Mouse (Mus musculus): ENCODE measurements around the gene Atf7ip. TPM values are rescaled to one million over a fixed set of nuclear protein-coding genes. Genes with fewer than 3 reads are reported as not detected.
"Not testable (repeated sequence)": the region's sequence is repeated elsewhere in the genome, so short reads cannot be mapped to it uniquely, and the experiment has no call there.

Atf7ip gene
- polyA plus RNA-seq (2014; fragmentation: Nextera tagmentation; extraction: Ambion mirVana): 43.4 and 46.8 TPM in 2 replicates

DNA sequence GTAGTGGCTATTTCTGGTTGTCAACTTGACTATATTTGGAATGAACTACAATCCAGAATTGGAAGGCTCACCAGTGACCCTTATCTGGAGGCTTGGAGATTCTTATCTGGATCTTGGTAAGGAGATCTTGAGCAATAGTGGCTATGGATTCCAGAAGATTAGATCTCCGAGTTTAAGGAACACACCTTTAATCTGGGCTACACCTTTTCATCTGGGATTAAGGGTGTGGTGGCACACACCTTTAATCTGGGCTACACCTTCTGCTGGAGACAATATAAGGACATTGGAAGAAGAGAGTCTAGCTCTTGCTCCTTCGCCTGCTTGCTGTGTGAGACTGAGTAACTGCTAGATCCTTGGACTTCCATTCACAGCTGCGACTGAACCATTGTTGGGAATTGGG is at the start of gene Atf7ip:
Gene Atf7ip, plus strand, starts transcription at position 301 of the 400 bp plus-strand sequence.
- not testable (repeated sequence) for DNase-seq (ENCODE audit: low spot score, missing footprints); H3K36me3 ChIP-seq (ENCODE audit: control insufficient read depth, insufficient read depth, low read length); H3K4me2 ChIP-seq; H3K27ac ChIP-seq (ENCODE audit: low read depth, low read length); H3K4me1 ChIP-seq (ENCODE audit: control insufficient read depth, insufficient read depth, low read length); ATAC-seq (ENCODE audit: low FRiP score); H3K9me3 ChIP-seq (ENCODE audit: control insufficient read depth, low read length); H3K9ac ChIP-seq (ENCODE audit: low read length); H3K27me3 ChIP-seq (ENCODE audit: control insufficient read depth, insufficient read depth, low read length); H3K4me3 ChIP-seq (ENCODE audit: low read depth, low read length)
- WGBS: 82% methylated on average over 2 of the region's 3 CpGs

DNA sequence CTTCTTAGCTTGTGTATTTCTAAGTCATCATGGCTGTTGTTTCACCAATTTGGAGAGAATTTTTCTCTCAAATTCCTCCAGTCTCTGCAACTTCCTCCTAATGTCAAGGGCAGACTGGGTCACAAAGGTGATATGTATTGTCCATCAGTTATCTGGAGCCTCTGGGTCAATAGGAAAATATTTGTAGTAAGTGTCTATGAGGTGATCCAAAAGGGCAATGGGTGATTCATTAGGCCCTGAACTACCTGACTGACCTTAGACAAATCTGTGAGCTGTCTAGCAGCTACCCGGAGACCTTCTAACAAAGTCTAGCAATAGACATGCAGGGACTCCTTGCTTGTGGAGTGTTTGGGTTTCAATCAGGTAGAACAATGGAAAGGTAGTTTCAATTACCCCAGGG is 49.7 kb upstream of the Atf7ip start:
- 100% methylated on average over 1 of the region's 1 CpGs for WGBS
- H3K27ac ChIP-seq (ENCODE audit: low read depth, low read length): no peak overlapping the region
- H3K4me1 ChIP-seq (ENCODE audit: control insufficient read depth, insufficient read depth, low read length): no peaks in the 10 kb centered on the region
- no peaks in the 10 kb centered on the region for H3K36me3 ChIP-seq (ENCODE audit: control insufficient read depth, insufficient read depth, low read length)
- H3K4me2 ChIP-seq: no peak overlapping the region
- no peaks in the 10 kb centered on the region for H3K27me3 ChIP-seq (ENCODE audit: control insufficient read depth, insufficient read depth, low read length)
- H3K4me3 ChIP-seq (ENCODE audit: low read depth, low read length): no peak overlapping the region
- no peak for DNase-seq (ENCODE audit: low spot score, missing footprints)
- no peaks in the 10 kb centered on the region for H3K9me3 ChIP-seq (ENCODE audit: control insufficient read depth, low read length)
- ATAC-seq (ENCODE audit: low FRiP score): no peak
- H3K9ac ChIP-seq (ENCODE audit: low read length): no peak overlapping the region

DNA sequence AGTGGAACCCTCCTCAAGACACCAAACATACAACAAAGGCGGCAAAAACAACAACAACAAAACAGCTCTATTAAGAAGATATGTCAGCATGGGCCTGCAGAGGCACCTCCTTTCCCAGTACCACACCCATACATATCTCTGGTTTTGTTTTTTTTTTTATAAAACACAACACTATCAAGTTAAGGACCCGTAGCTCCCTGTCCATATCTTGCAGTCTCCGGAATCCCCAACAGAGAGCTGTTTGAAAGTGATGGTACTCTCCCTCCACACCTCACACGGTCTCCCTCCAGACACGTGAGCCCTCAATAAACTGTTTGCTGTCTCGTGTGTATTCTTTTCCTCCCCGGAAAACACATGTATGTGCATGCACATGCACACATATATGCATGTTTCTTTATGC is 46.8 kb upstream of the Atf7ip start:
- DNase-seq (ENCODE audit: low spot score, missing footprints) (no peak), ATAC-seq (ENCODE audit: low FRiP score) (no peak)
- H3K27me3 ChIP-seq (ENCODE audit: control insufficient read depth, insufficient read depth, low read length): no peaks in the 10 kb centered on the region
- no peaks in the 10 kb centered on the region for H3K9me3 ChIP-seq (ENCODE audit: control insufficient read depth, low read length)
- no peaks in the 10 kb centered on the region for H3K4me1 ChIP-seq (ENCODE audit: control insufficient read depth, insufficient read depth, low read length)
- no peak overlapping the region for H3K4me3 ChIP-seq (ENCODE audit: low read depth, low read length)
- 95% methylated on average over 7 of the region's 7 CpGs for WGBS
- H3K27ac ChIP-seq (ENCODE audit: low read depth, low read length): no peak overlapping the region
- H3K36me3 ChIP-seq (ENCODE audit: control insufficient read depth, insufficient read depth, low read length): no peaks in the 10 kb centered on the region
- no peak overlapping the region for H3K9ac ChIP-seq (ENCODE audit: low read length)
- no peak overlapping the region for H3K4me2 ChIP-seq

DNA sequence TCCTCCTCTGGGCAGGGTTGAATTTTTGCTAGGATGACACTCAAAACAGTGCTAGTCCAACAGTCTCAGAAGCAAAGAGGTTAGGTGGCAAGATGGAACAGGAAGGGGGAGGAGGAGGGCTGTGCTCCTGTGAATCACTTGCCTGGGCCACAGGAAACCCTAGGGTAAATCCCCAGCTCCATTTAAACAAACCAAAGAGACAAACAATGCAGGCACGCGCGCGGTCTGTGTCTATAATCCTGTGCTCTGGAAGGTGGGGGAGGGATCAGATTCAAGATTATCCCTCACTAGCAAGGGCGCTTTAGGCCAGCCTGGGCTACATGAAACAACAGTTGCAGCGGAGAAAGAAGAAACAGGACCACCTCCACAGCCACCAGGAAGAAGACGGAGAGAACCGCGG is 42.5 kb upstream of the Atf7ip start:
- Histone ChIP-seq H3K9ac (ENCODE audit: low read length) (no peak overlapping the region), H3K27ac (ENCODE audit: low read depth, low read length) (no peak overlapping the region), H3K4me1 (ENCODE audit: control insufficient read depth, insufficient read depth, low read length) (peaks cover 5% of the 10 kb centered on the region), H3K9me3 (ENCODE audit: control insufficient read depth, low read length) (no peaks in the 10 kb centered on the region), H3K4me3 (ENCODE audit: low read depth, low read length) (no peak overlapping the region), H3K4me2 (no peak overlapping the region), H3K27me3 (ENCODE audit: control insufficient read depth, insufficient read depth, low read length) (no peaks in the 10 kb centered on the region), H3K36me3 (ENCODE audit: control insufficient read depth, insufficient read depth, low read length) (no peaks in the 10 kb centered on the region)
- DNase-seq (ENCODE audit: low spot score, missing footprints) (no peak), ATAC-seq (ENCODE audit: low FRiP score) (no peak)
- 39% methylated on average over 9 of the region's 9 CpGs for WGBS

DNA sequence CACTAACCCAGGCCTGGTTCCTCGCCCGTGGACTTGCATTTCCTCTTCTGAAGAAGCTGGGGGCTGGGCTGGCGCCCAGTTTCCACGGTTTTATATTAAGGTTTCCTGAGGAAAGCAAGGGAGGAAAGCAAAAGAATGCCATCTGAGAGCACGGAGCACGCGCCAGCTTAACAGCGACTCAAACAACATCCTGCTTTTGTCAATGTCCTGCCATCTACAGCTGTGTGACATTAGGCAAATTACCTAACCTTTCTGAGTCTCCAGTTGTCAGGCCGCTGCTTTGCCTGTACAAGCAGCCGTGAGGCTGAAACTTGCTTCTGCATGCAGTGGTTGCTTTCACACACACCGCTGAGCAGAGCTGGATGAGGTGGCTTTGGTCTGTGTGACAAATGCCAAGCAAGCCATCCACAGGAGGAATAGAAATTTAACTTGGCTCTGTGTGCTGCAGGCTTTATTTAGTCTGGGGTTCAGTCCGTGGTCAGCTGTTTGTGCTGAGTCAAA is 41.8 kb upstream of the Atf7ip start:
- ATAC-seq (ENCODE audit: low FRiP score): no peak
- DNase-seq (ENCODE audit: low spot score, missing footprints): no peak
- WGBS: 76% methylated on average over 12 of the region's 12 CpGs
- Histone ChIP-seq H3K4me1 (ENCODE audit: control insufficient read depth, insufficient read depth, low read length) (peaks cover 11% of the 10 kb centered on the region), H3K27me3 (ENCODE audit: control insufficient read depth, insufficient read depth, low read length) (no peaks in the 10 kb centered on the region), H3K9ac (ENCODE audit: low read length) (no peak overlapping the region), H3K27ac (ENCODE audit: low read depth, low read length) (no peak overlapping the region), H3K4me3 (ENCODE audit: low read depth, low read length) (no peak overlapping the region), H3K4me2 (no peak overlapping the region), H3K9me3 (ENCODE audit: control insufficient read depth, low read length) (peaks cover 3% of the 10 kb centered on the region; the same call in 1 of the 2 replicates), H3K36me3 (ENCODE audit: control insufficient read depth, insufficient read depth, low read length) (no peaks in the 10 kb centered on the region)

DNA sequence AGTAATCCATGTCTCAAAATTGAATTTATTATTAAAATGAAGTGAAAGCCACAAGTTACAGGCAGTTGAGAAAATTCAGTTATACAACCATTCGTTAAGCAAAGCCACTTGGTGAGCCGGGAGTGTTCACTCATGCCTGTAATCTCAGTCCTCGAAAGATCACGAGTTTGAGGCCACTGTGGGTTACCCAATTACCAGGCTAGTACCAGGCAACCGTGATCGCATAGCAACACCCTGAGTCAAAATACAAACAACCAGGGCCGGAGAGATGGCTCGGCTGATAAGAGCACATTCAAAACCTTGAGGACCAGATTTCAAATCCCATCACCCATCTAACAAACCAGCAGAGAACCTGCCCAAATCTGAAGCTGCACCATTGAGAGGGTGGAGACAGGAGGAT is 40.9 kb upstream of the Atf7ip start:
- Histone ChIP-seq H3K4me1 (ENCODE audit: control insufficient read depth, insufficient read depth, low read length) (peaks cover 14% of the 10 kb centered on the region), H3K4me3 (ENCODE audit: low read depth, low read length) (no peak overlapping the region), H3K4me2 (no peak overlapping the region), H3K27me3 (ENCODE audit: control insufficient read depth, insufficient read depth, low read length) (no peaks in the 10 kb centered on the region), H3K27ac (ENCODE audit: low read depth, low read length) (no peak overlapping the region), H3K9me3 (ENCODE audit: control insufficient read depth, low read length) (peaks cover 3% of the 10 kb centered on the region; the same call in 1 of the 2 replicates), H3K9ac (ENCODE audit: low read length) (no peak overlapping the region), H3K36me3 (ENCODE audit: control insufficient read depth, insufficient read depth, low read length) (no peaks in the 10 kb centered on the region)
- 85% methylated on average over 8 of the region's 8 CpGs for WGBS
- ATAC-seq (ENCODE audit: low FRiP score) (no peak), DNase-seq (ENCODE audit: low spot score, missing footprints) (no peak)

DNA sequence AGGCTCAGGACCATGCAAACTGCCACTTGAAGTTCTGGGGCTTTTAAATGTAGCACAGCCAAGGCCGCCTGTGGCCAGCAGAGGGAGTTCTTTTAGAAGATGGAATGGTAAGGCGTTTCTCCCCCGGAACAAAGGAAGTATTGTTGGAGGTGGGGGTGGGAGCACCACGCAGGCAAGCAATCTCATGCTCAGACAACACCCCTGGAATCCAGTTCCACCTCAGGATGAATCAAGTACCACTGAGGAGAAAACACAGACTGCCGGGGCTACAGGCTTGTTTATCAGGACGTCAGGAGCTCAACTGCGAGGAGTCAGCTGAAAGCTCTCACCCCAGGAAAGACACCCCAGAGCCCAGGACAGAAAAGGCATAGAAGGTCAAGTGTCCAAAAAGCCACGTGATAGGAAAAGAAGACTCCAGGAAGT is 40.0 kb upstream of the Atf7ip start:
- Histone ChIP-seq H3K9me3 (ENCODE audit: control insufficient read depth, low read length) (peaks cover 3% of the 10 kb centered on the region; the same call in 1 of the 2 replicates), H3K4me1 (ENCODE audit: control insufficient read depth, insufficient read depth, low read length) (peaks cover 18% of the 10 kb centered on the region), H3K27ac (ENCODE audit: low read depth, low read length) (no peak overlapping the region), H3K27me3 (ENCODE audit: control insufficient read depth, insufficient read depth, low read length) (no peaks in the 10 kb centered on the region), H3K4me3 (ENCODE audit: low read depth, low read length) (no peak overlapping the region), H3K36me3 (ENCODE audit: control insufficient read depth, insufficient read depth, low read length) (no peaks in the 10 kb centered on the region), H3K9ac (ENCODE audit: low read length) (no peak overlapping the region), H3K4me2 (no peak overlapping the region)
- DNase-seq (ENCODE audit: low spot score, missing footprints): peak; percentile 92
- no peak for ATAC-seq (ENCODE audit: low FRiP score)
- 36% methylated on average over 8 of the region's 8 CpGs for WGBS

DNA sequence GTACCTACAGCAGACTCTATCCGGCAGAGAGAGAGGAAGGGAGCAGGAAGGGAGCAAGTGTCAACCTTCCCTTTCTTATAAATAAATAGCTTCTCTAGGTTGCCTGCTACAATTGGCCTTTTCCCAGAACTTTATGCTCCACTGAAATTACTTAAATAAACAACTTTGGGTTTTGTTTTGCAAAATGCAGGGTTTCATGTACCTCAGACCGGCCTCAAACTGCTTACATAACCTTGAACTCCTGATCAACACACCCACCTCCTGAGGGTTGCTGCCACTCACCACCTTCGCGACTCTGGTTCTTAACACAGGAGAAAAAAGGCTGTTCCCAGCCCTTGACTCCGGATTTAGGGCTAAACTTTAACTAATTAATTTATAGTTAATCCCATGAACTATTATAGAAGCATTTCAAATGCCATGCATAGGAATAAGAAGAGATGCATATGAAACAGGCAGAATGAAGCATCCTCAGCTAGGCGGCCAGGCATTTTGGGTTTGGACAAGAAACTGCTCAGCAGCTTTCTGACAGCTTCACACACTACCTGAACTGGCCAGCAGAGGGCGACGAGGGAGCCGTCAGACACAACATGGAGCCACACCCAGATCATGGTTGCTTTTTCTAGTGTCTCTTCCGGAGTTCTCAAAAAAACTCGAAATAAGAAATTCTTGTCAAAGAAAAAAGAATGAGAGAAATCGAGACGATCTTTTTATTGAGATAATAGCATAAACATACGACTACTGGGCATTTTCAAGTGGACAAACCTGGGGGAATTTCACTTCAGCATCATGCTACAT is 38.8 kb upstream of the Atf7ip start:
- Histone ChIP-seq H3K4me2 (no peak overlapping the region), H3K9me3 (ENCODE audit: control insufficient read depth, low read length) (peaks cover 3% of the 10 kb centered on the region; the same call in 1 of the 2 replicates), H3K27ac (ENCODE audit: low read depth, low read length) (peak overlapping the region; percentile 100), H3K36me3 (ENCODE audit: control insufficient read depth, insufficient read depth, low read length) (no peaks in the 10 kb centered on the region), H3K4me1 (ENCODE audit: control insufficient read depth, insufficient read depth, low read length) (peaks cover 23% of the 10 kb centered on the region), H3K4me3 (ENCODE audit: low read depth, low read length) (no peak overlapping the region), H3K27me3 (ENCODE audit: control insufficient read depth, insufficient read depth, low read length) (no peaks in the 10 kb centered on the region), H3K9ac (ENCODE audit: low read length) (no peak overlapping the region)
- whole genome bisulfite sequencing: 57% methylated on average over 14 of the region's 14 CpGs
- no peak for ATAC-seq (ENCODE audit: low FRiP score)
- DNase-seq (ENCODE audit: low spot score, missing footprints): peak; percentile 98

DNA sequence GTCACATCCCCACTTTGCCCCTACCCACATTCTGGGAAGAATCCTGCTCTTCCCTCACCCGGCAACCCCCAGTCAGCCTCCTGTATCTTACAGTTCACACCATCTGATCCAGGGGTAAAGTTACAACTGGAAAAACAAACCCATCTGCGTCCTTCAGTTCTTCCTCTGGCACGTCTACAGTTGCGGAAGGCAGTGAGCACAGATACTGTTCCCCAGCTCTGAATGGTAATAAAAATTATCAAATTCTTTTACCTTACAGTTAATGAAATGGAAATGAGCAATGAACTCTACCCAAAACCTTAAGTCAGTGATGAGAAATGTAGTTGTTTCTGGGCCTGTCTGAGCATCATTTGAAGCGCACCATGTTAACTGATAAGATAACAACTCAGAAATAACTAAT is 38.1 kb upstream of the Atf7ip start:
- Histone ChIP-seq H3K36me3 (ENCODE audit: control insufficient read depth, insufficient read depth, low read length) (no peaks in the 10 kb centered on the region), H3K4me2 (no peak overlapping the region), H3K4me1 (ENCODE audit: control insufficient read depth, insufficient read depth, low read length) (peaks cover 23% of the 10 kb centered on the region), H3K27ac (ENCODE audit: low read depth, low read length) (peak overlapping the region; percentile 100), H3K4me3 (ENCODE audit: low read depth, low read length) (no peak overlapping the region), H3K9me3 (ENCODE audit: control insufficient read depth, low read length) (peaks cover 3% of the 10 kb centered on the region; the same call in 1 of the 2 replicates), H3K27me3 (ENCODE audit: control insufficient read depth, insufficient read depth, low read length) (no peaks in the 10 kb centered on the region), H3K9ac (ENCODE audit: low read length) (no peak overlapping the region; the same call in 1 of the 2 replicates)
- WGBS: 53% methylated on average over 5 of the region's 5 CpGs
- no peak for ATAC-seq (ENCODE audit: low FRiP score)
- peak; percentile 86 for DNase-seq (ENCODE audit: low spot score, missing footprints)
